ENCODE assay signal across 8 mouse cellular contexts in the genomic region with DNA sequence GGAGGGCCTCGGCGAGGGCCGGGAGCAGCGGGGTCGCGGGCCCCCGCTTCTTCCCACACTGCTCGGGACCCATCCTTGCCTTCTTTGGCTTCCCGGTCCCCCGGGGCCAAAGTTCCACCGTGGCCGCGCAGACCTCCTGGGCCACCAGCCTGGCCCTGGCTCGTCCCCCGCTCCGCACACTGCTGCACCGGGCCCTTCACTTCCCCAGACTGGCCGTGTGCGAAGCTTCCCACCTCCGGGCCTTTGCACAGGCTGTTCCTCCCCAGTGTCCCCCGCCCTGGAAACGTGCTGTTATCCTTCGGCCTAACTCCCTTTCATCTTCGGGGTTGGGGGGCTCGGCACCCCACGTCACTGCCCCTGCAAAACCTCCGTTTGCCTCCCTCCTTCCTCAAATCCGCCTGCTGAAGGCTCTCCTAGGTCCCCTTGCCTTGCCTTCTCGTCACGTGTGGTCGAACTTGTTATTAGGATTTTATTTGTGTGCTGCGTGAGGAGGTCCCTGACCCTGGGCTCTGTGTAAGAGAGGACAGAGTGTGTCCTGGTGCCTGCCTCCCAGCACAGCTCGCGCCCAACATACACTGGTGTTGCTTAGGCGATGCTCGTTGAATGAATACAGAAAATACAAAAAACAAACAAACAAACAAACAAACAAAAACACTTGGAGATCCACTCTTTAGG. TPM values are rescaled to one million over a fixed set of nuclear protein-coding genes. Genes with fewer than 3 reads are reported as not detected.
A peak's percentile ranks its signal among the peaks of the same experiment; 100 is the strongest.
DNase-seq lines count a peak whose midpoint lies in the region; ATAC-seq lines count a peak whose summit lies in the region.

No protein-coding gene starts in this region.

- H3K9me3 ChIP-seq in lung, embryonic 15.5 days: no peaks in the 10 kb centered on the region
- H3K9me3 ChIP-seq in erythroblast, embryonic 14.5 days (ENCODE audit: control insufficient read depth, low read length): no peaks in the 10 kb centered on the region; the same call in 1 of the 2 replicates
- H3K9me3 ChIP-seq in intestine, embryonic 16.5 days (ENCODE audit: control insufficient read depth, low read length): no peaks in the 10 kb centered on the region

- H3K36me3 ChIP-seq in lung, embryonic 15.5 days: peaks cover 11% of the 10 kb centered on the region
- peaks cover 19% of the 10 kb centered on the region for H3K36me3 ChIP-seq in erythroblast, embryonic 14.5 days (ENCODE audit: control insufficient read depth)
- H3K36me3 ChIP-seq in intestine, embryonic 16.5 days (ENCODE audit: control insufficient read depth, insufficient read depth, low read length): peaks cover 11% of the 10 kb centered on the region

- H3K27me3 ChIP-seq in lung, embryonic 15.5 days: peaks cover 34% of the 10 kb centered on the region
- peaks cover 42% of the 10 kb centered on the region for H3K27me3 ChIP-seq in erythroblast, embryonic 14.5 days (ENCODE audit: control insufficient read depth)
- H3K27me3 ChIP-seq in intestine, embryonic 16.5 days (replicated peaks; ENCODE audit: control insufficient read depth, insufficient read depth, low read length): peaks cover 8% of the 10 kb centered on the region; the same call in 1 of the 2 replicates

- H3K4me1 ChIP-seq in lung, embryonic 15.5 days: peaks cover 29% of the 10 kb centered on the region
- H3K4me1 ChIP-seq in erythroblast, embryonic 14.5 days (ENCODE audit: control insufficient read depth): peaks cover 45% of the 10 kb centered on the region
- peaks cover 23% of the 10 kb centered on the region for H3K4me1 ChIP-seq in intestine, embryonic 16.5 days (ENCODE audit: control insufficient read depth, insufficient read depth, low read length)

- under 1% methylated on average over 36 of the region's 36 CpGs for WGBS in lung, embryonic 15.5 days
- under 1% methylated on average over 36 of the region's 36 CpGs for WGBS in intestine, embryonic 16.5 days

- peak overlapping the region; percentile 67 for H3K4me2 ChIP-seq in lung, embryonic 15.5 days
- peak overlapping the region; percentile 93 for H3K4me2 ChIP-seq in intestine, embryonic 16.5 days (ENCODE audit: low read depth, low read length)

- DNase-seq in lung, postnatal 36 days: no peak
- peak; percentile 58 for DNase-seq in ZHBTc4 (ENCODE audit: low read depth, low spot score)
- DNase-seq in lung, postnatal 10 days: peak; percentile 41
- peak; percentile 19 to 35 for DNase-seq in spleen, postnatal 36 days (ENCODE audit: low spot score in 2 of 2)
- no peak for DNase-seq in layer of hippocampus, adult 9-10 months (ENCODE audit: low spot score)

- ATAC-seq in lung, embryonic 15.5 days (ENCODE audit: borderline replicate concordance, extremely low read depth, low FRiP score, low TSS enrichment): peak; percentile 50
- ATAC-seq in intestine, embryonic 16.5 days: peak; percentile 43

- H3K9ac ChIP-seq in lung, embryonic 15.5 days: peak overlapping the region; percentile 93
- H3K9ac ChIP-seq in intestine, embryonic 16.5 days (ENCODE audit: low read depth, low read length): peak overlapping the region; percentile 95

- H3K27ac ChIP-seq in lung, embryonic 15.5 days: peak overlapping the region; percentile 26; the same call in 1 of the 2 replicates
- peak overlapping the region; percentile 49 for H3K27ac ChIP-seq in intestine, embryonic 16.5 days (ENCODE audit: low read length)

- peak overlapping the region; percentile 93 for H3K4me3 ChIP-seq in lung, embryonic 15.5 days
- H3K4me3 ChIP-seq in erythroblast, embryonic 14.5 days (replicated peaks): peak overlapping the region; percentile 95
- H3K4me3 ChIP-seq in intestine, embryonic 16.5 days (ENCODE audit: low read length): peak overlapping the region; percentile 96

RNA-seq across cellular contexts. Expression of a gene that starts 0.5 kb away (rescaled TPM):
- polyA plus RNA-seq in lung, embryonic 15.5 days (2015; fragmentation: Nextera tagmentation; extraction: Ambion mirVana): 34.3 and 34.6 TPM in 2 replicates
- 21.6 and 22.6 TPM in 2 replicates for polyA plus RNA-seq in erythroblast, embryonic 14.5 days (2012)
- 23.5 and 24.1 TPM in 2 replicates for polyA plus RNA-seq in intestine, embryonic 16.5 days (2015; fragmentation: Nextera tagmentation; extraction: Ambion mirVana)

RNA-seq across cellular contexts. Expression of a gene that starts 1.4 kb away (rescaled TPM):
- 2.2 and 2.4 TPM in 2 replicates for polyA plus RNA-seq in lung, embryonic 15.5 days (2015; fragmentation: Nextera tagmentation; extraction: Ambion mirVana)
- 0.05 and 0.07 TPM in 2 replicates for polyA plus RNA-seq in erythroblast, embryonic 14.5 days (2012)
- 28.5 and 30.8 TPM in 2 replicates for polyA plus RNA-seq in intestine, embryonic 16.5 days (2015; fragmentation: Nextera tagmentation; extraction: Ambion mirVana)

RNA-seq across cellular contexts. Expression of a gene that starts 20.9 kb away (rescaled TPM):
- 23.5 and 25.2 TPM in 2 replicates for polyA plus RNA-seq in lung, embryonic 15.5 days (2015; fragmentation: Nextera tagmentation; extraction: Ambion mirVana)
- 5.0 and 5.5 TPM in 2 replicates for polyA plus RNA-seq in erythroblast, embryonic 14.5 days (2012)
- polyA plus RNA-seq in intestine, embryonic 16.5 days (2015; fragmentation: Nextera tagmentation; extraction: Ambion mirVana): 17.0 and 17.1 TPM in 2 replicates

RNA-seq across cellular contexts. Expression of a gene that starts 29.8 kb away (rescaled TPM):
- not detected in 2 replicates for polyA plus RNA-seq in lung, embryonic 15.5 days (2015; fragmentation: Nextera tagmentation; extraction: Ambion mirVana)
- 0.06 TPM in 1 of 2 replicates, not detected in the other for polyA plus RNA-seq in erythroblast, embryonic 14.5 days (2012)
- 0.05 TPM in 1 of 2 replicates, not detected in the other for polyA plus RNA-seq in intestine, embryonic 16.5 days (2015; fragmentation: Nextera tagmentation; extraction: Ambion mirVana)

RNA-seq across cellular contexts. Expression of a gene that starts 33.7 kb away (rescaled TPM):
- 3.0 and 3.6 TPM in 2 replicates for polyA plus RNA-seq in lung, embryonic 15.5 days (2015; fragmentation: Nextera tagmentation; extraction: Ambion mirVana)
- 0.02 TPM in 1 of 2 replicates, not detected in the other for polyA plus RNA-seq in erythroblast, embryonic 14.5 days (2012)
- polyA plus RNA-seq in intestine, embryonic 16.5 days (2015; fragmentation: Nextera tagmentation; extraction: Ambion mirVana): 1.7 TPM in 2 replicates

Comparison
In these comparisons a context has a peak if more than half of its experiments do, and no peak if none do; other contexts are left out.
1. DNase-seq: peak in ZHBTc4 (single experiment), lung, postnatal 10 days (single experiment) and spleen, postnatal 36 days (2 of 2); none in lung, postnatal 36 days (single experiment) and layer of hippocampus, adult 9-10 months (single experiment).
2. Peak in every context shown above with its lines, with median percentiles within 50 percentile points of each other: H3K4me3 ChIP-seq.